Mouse (Mus musculus) granulocyte monocyte progenitor cell, adult 5-6 weeks (primary cell): ENCODE measurements at regions not wholly inside any gene's neighbourhood (a gene's known extent, or its start where the extent isn't known, plus 50 kb on each side); places are given as distances from the start of the nearest gene placed in this dataset.

Experiments used
- ATAC-seq: replicated peaks from 2 replicates; pipeline ENCODE4 v1.8.0; 2016; ENCODE audit warnings: mild to moderate bottlenecking, moderate TSS enrichment, inconsistent platforms; ENCODE audit not compliant: poor library complexity, severe bottlenecking

DNA sequence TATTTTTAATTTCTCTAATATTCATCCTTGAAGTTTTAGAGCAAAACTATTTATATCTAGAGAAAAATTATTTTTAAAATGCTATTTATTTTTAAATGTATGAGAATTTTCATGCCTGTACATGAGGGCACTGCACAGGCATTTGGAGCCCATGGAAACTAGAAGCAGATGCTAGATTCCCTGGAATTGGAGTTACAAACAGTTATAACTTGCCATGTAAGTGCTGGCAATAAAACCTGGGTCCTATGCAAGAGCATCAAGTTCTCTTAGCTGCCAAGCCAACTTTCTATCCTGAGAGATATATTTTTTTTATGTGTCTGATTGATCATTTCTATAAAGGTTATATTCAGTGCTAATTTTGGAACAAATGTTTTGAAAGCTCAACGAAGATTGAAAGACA lies 189.7 kb upstream of the St8sia4 start:
- ATAC-seq, result no peak

DNA sequence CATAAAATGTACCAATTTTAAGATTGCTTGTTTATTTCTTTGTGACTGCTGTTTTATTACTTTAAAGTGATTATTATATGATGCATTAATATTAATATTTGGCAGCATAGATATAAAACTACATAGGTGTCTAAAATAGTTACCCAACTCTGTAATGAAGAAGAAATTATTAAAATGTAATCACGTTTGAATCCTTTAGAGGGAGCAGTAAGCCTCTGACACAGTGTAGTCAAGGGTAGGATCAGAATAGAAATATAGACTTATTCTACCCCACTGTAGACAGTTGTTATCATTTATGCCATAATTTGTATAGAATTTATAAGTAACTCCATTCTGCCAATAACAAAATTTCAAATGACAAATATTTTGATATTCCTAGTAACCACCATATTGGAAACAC lies 167.3 kb upstream of the St8sia4 start:
- no peak for ATAC-seq

DNA sequence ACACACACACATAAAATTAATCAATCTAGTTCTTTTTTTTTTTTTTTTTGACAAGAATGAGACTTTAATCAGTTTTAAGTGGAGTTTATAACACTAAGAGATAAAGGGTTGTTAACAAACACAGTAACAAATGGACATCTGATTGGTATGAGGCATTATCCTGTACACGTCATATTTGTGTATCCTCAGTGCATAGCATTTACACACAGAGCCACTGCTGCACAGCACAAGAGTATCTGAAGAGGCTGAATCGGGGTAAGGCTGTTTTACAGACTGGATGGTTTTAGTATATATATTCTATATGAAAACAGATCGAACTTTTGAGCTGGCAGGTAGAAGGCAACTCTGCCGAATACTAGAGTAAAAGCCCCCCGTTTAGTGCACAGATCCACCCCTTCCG lies 163.3 kb upstream of the St8sia4 start:
- peak; percentile 22; the same call in 1 of the 2 replicates for ATAC-seq
